Mouse (Mus musculus) thymus, adult 2 months (tissue): Measurements from ENCODE around the gene Zfp992.
"Not testable (repeated sequence)": the region's sequence is repeated elsewhere in the genome, so short reads cannot be mapped to it uniquely, and the experiment has no call there.

Source experiments
- CTCF ChIP-seq: fragments of 200-500 bp; IDR thresholded peaks from 2 replicates; pipeline ENCODE4 v1.5.1; 2012; ENCODE audit warnings: mild to moderate bottlenecking, control low read depth, low read length, moderate library complexity, borderline replicate concordance; ENCODE audit not compliant: control insufficient read depth, poor library complexity, insufficient read depth; ENCODE audit errors: extremely low read depth
- POLR2A ChIP-seq: fragments of 200-500 bp; IDR thresholded peaks from 2 replicates; pipeline ENCODE4 v1.6.1; 2012; ENCODE audit warnings: mild to moderate bottlenecking, low read length, control low read depth, moderate library complexity; ENCODE audit not compliant: control insufficient read depth, poor library complexity, insufficient read depth; ENCODE audit errors: extremely low read depth

- TF ChIP-seq CTCF, POLR2A: not testable (repeated sequence)
These were observed 37.9 kb downstream of the Zfp992 start for GRCm38 (mm10) chr4:146486753-146487152.
